Mouse (Mus musculus) limb, embryonic 10.5 days (tissue): ENCODE data around the gene Cst3. TPM values are rescaled to one million over a fixed set of nuclear protein-coding genes. Genes with fewer than 3 reads are reported as not detected.

ENCODE experiments used
- DNase-seq: peaks from one replicate; pipeline ENCODE4 v3.0.0-alpha.2; 2017; ENCODE audit warnings: low spot score
- H3K27ac ChIP-seq: fragments of 300-500 bp; sonication (generic); 2 replicates; pipeline ENCODE4 v1.5.1; 2016; ENCODE audit warnings: mild to moderate bottlenecking
- H3K27me3 ChIP-seq: fragments of 300-500 bp; sonication (generic); 2 replicates; pipeline ENCODE4 v1.6.1; 2016; ENCODE audit warnings: low read depth, mild to moderate bottlenecking; ENCODE audit not compliant: poor library complexity, severe bottlenecking
- H3K36me3 ChIP-seq: fragments of 300-500 bp; sonication (generic); 2 replicates; pipeline ENCODE4 v1.6.1; 2016; ENCODE audit warnings: mild to moderate bottlenecking, moderate library complexity
- H3K4me1 ChIP-seq: fragments of 300-500 bp; sonication (generic); 2 replicates; pipeline ENCODE4 v1.6.1; 2016
- H3K4me3 ChIP-seq: fragments of 300-500 bp; sonication (generic); 2 replicates; pipeline ENCODE4 v1.5.1; 2016; ENCODE audit warnings: mild to moderate bottlenecking, moderate library complexity
- H3K9me3 ChIP-seq: fragments of 300-500 bp; sonication (generic); replicated peaks from 2 replicates; pipeline ENCODE4 v1.6.1; 2016; ENCODE audit warnings: mild to moderate bottlenecking
- WGBS: fragments of 180-500 bp; shearing (Covaris S2); methylation state at CpG from one replicate; pipeline ENCODE4 v1.1.7; 2016; 5-methylcytosine and 5-hydroxymethylcytosine counted together
- polyA plus RNA-seq: library from polyadenylated mRNA; unstranded; fragments of >200 nt; fragmentation: Nextera tagmentation; extraction: Ambion mirVana; gene quantifications from 2 replicates; pipeline ENCODE4 v1.2.1, GENCODE M21; 2016

The Cst3 gene
- 209 and 241 TPM in 2 replicates for polyA plus RNA-seq

GRCm38 (mm10) chr2:148875335-148875811, at the start of gene Cst3:
Gene Cst3 (minus strand): TSS chr2:148875692.
- Histone ChIP-seq H3K27me3 (no peaks in the 10 kb centered on the region), H3K9me3 (no peaks in the 10 kb centered on the region), H3K4me3 (peak within 1 kb of the TSS; percentile 85), H3K4me1 (peaks cover 40% of the 10 kb centered on the region), H3K27ac (peak within 1 kb of the TSS; percentile 94), H3K36me3 (peaks cover 27% of the 10 kb centered on the region)
- peak; percentile 93 for DNase-seq
- WGBS, result under 1% methylated on average over 19 of the region's 19 CpGs

DNA sequence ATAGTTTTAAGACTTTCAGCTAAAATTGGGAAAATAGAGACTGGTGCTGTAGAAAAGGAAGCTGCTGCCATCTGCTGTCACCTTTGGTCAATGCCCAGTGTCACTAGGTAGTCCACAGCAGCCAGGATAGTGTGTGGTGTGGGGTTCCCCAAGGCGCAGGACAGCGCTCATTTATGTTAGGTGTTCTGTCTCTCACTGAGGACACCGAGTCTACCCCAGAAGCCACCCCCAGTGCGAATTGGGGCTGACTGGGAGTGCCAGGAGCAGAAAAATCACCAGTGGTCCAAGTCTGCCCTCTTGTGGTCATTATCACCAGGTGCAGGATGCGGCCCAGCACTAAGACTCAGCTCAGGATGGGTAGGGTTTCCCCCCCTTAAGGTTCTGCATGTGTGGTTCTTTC, 26.8 kb upstream of the Cst3 start:
- no peak overlapping the region for H3K4me3 ChIP-seq
- no peaks in the 10 kb centered on the region for H3K4me1 ChIP-seq
- no peak overlapping the region for H3K27ac ChIP-seq
- 7% methylated on average over 5 of the region's 5 CpGs for WGBS
- H3K9me3 ChIP-seq, result no peaks in the 10 kb centered on the region
- no peaks in the 10 kb centered on the region for H3K36me3 ChIP-seq
- H3K27me3 ChIP-seq, result no peaks in the 10 kb centered on the region
- peak; percentile 64 for DNase-seq

GRCm38 (mm10) chr2:148900305-148900704, 24.8 kb upstream of the Cst3 start:
- no peaks in the 10 kb centered on the region for H3K9me3 ChIP-seq
- H3K27ac ChIP-seq, result no peak overlapping the region
- H3K4me3 ChIP-seq, result no peak overlapping the region
- DNase-seq, result no peak
- no peaks in the 10 kb centered on the region for H3K27me3 ChIP-seq
- H3K36me3 ChIP-seq, result no peaks in the 10 kb centered on the region
- 71% methylated on average over 4 of the region's 4 CpGs for WGBS
- H3K4me1 ChIP-seq, result no peaks in the 10 kb centered on the region

- 87% methylated on average over 1 of the region's 1 CpGs for WGBS
- DNase-seq, result no peak
- H3K4me3 ChIP-seq, result no peak overlapping the region
- no peaks in the 10 kb centered on the region for H3K4me1 ChIP-seq
- no peaks in the 10 kb centered on the region for H3K36me3 ChIP-seq
- no peaks in the 10 kb centered on the region for H3K9me3 ChIP-seq
- no peaks in the 10 kb centered on the region for H3K27me3 ChIP-seq
- no peak overlapping the region for H3K27ac ChIP-seq
Measured at GRCm38 (mm10) chr2:148896219-148896618, 20.7 kb upstream of the Cst3 start.

- DNase-seq, result no peak
- Histone ChIP-seq H3K27ac (no peak overlapping the region), H3K27me3 (no peaks in the 10 kb centered on the region), H3K4me3 (no peak overlapping the region), H3K36me3 (no peaks in the 10 kb centered on the region), H3K9me3 (no peaks in the 10 kb centered on the region), H3K4me1 (no peaks in the 10 kb centered on the region)
Measured at GRCm38 (mm10) chr2:148893107-148893506, 17.6 kb upstream of the Cst3 start.

DNA sequence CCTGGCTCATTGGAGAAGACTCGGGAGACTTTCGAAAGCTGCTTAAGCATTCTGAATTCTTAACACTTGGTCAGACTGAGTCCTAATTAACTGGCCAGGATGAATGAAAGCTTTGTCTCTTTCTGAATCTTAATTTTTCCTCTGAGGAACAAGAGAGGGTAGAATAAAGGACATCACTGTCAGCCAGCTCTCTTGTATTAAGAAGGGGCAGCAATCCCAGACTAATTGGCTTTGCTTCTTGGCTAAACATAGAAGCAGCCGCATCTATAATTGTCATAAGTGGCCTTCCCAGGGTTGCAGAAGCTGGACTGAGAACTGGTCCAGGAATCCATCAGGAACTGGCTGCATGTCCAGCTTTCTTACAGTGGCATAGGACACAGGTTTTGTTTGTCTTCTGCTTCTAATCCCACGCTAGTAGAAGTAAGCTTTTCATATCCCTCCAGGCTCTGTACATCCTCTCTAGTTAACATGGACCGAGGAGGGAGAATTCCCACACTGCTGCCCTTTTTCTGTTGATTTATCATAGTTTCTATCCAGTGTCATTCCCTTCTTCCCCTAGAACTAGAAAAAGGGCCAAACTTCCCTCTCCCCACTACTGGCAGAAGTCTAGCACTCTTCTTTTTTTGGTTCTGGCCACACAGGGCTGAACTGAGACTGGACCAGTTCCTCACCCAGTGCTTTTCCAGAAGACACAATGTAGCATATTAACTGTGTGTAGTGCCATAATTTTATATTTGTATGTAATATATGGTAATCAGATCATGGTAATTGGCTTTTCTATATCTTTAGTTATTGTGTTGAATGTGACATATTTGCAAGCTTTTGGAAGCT, 14.7 kb upstream of the Cst3 start:
- H3K27me3 ChIP-seq, result no peaks in the 10 kb centered on the region
- no peaks in the 10 kb centered on the region for H3K4me1 ChIP-seq
- no peaks in the 10 kb centered on the region for H3K9me3 ChIP-seq
- no peak overlapping the region for H3K27ac ChIP-seq
- H3K36me3 ChIP-seq, result no peaks in the 10 kb centered on the region
- no peak for DNase-seq
- WGBS, result 83% methylated on average over 5 of the region's 5 CpGs
- H3K4me3 ChIP-seq, result no peak overlapping the region

GRCm38 (mm10) chr2:148889331-148890010, 14.0 kb upstream of the Cst3 start:
- Histone ChIP-seq H3K4me1 (peaks cover 4% of the 10 kb centered on the region; the same call in 1 of the 2 replicates), H3K4me3 (no peak overlapping the region), H3K27ac (no peak overlapping the region), H3K36me3 (no peaks in the 10 kb centered on the region), H3K27me3 (no peaks in the 10 kb centered on the region), H3K9me3 (no peaks in the 10 kb centered on the region)
- 82% methylated on average over 3 of the region's 3 CpGs for WGBS
- no peak for DNase-seq

DNA sequence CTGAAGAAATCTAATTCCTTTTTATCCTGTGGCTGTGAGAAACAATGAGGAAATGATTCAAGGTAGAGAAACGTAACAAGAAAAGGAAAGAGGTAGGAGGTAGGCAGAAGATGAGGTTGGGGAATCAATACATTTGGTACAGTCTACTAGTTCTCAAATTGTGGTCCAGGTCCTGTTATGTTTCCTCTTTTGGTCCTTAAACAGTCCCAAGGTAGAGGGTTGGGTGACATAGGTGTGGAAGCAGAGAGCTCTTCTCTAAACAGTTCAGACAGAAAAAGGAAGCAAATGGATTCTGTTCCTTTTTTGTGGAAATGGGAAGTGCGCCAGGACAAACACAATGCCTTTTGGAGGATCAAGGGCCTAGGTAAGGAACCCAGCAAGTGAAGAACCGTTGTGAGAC, 13.4 kb upstream of the Cst3 start:
- H3K27ac ChIP-seq, result no peak overlapping the region
- H3K4me1 ChIP-seq, result peaks cover 4% of the 10 kb centered on the region; the same call in 1 of the 2 replicates
- H3K36me3 ChIP-seq, result no peaks in the 10 kb centered on the region
- 83% methylated on average over 3 of the region's 3 CpGs for WGBS
- H3K27me3 ChIP-seq, result no peaks in the 10 kb centered on the region
- no peaks in the 10 kb centered on the region for H3K9me3 ChIP-seq
- no peak for DNase-seq
- H3K4me3 ChIP-seq, result no peak overlapping the region

- H3K4me1 ChIP-seq, result peaks cover 4% of the 10 kb centered on the region; the same call in 1 of the 2 replicates
- no peaks in the 10 kb centered on the region for H3K36me3 ChIP-seq
- no peak overlapping the region for H3K4me3 ChIP-seq
- H3K9me3 ChIP-seq, result no peaks in the 10 kb centered on the region
- no peak for DNase-seq
- no peaks in the 10 kb centered on the region for H3K27me3 ChIP-seq
- no peak overlapping the region for H3K27ac ChIP-seq
Measured at GRCm38 (mm10) chr2:148884738-148885137, 9.2 kb upstream of the Cst3 start.

- no peak for DNase-seq
- H3K36me3 ChIP-seq, result no peaks in the 10 kb centered on the region
- no peaks in the 10 kb centered on the region for H3K9me3 ChIP-seq
- no peak overlapping the region for H3K27ac ChIP-seq
- H3K4me3 ChIP-seq, result no peak overlapping the region
- no peaks in the 10 kb centered on the region for H3K27me3 ChIP-seq
- peaks cover 25% of the 10 kb centered on the region for H3K4me1 ChIP-seq
- WGBS, result 29% methylated on average over 1 of the region's 1 CpGs
Measured at GRCm38 (mm10) chr2:148879199-148879598, 3.7 kb upstream of the Cst3 start.

GRCm38 (mm10) chr2:148878641-148879130, 3.2 kb upstream of the Cst3 start:
- Histone ChIP-seq H3K4me3 (no peak overlapping the region), H3K9me3 (no peaks in the 10 kb centered on the region), H3K27me3 (no peaks in the 10 kb centered on the region), H3K27ac (no peak overlapping the region), H3K36me3 (no peaks in the 10 kb centered on the region), H3K4me1 (peaks cover 30% of the 10 kb centered on the region)
- DNase-seq, result no peak
- 19% methylated on average over 2 of the region's 2 CpGs for WGBS

DNA sequence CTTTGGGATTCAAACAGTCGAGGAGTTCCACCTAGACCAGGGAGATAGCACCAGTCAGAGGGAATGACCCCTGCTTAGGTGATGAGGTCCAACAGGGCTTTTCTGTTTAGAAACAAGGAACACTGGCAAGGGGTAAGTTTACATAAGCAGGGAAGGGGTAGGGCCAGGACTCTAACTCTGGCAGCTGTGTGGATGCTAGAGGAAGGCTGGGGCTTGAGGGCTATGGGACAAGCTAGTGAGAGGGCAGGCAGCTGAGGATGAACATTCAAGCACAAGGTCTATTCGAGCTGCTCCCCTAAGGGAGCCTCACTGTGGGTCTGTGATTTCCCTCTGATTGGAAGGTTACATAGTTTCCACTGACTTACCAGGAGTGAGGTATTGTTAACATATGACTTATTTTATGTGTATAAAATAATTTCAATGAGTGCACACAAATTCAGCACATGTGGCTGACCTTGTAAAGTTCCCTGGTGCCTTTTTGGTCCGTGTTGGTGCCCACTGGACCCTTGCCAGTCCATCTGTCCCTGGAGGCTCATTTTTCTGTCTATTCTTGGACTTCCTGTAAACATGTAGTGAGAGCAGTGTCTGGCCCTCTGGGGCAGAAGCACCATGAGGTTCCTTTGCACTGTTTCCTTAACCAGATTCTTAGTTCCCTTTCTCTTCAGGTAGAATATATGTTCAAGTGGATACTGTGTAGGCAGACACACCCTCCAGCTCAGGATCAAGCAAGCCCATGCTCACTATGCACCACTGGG, 1.7 kb upstream of the Cst3 start:
- Histone ChIP-seq H3K36me3 (peaks cover 9% of the 10 kb centered on the region), H3K4me3 (no peak overlapping the region), H3K27ac (no peak overlapping the region), H3K4me1 (peaks cover 40% of the 10 kb centered on the region), H3K27me3 (no peaks in the 10 kb centered on the region), H3K9me3 (no peaks in the 10 kb centered on the region)
- no peak for DNase-seq
- 66% methylated on average over 3 of the region's 3 CpGs for WGBS
